Mouse (Mus musculus) hindbrain, embryonic 11.5 days (tissue): ENCODE data around the gene Kctd6. TPM values are rescaled to one million over a fixed set of nuclear protein-coding genes. Genes with fewer than 3 reads are reported as not detected.

ENCODE experiments used
- ATAC-seq: fragments of 200-750 bp; cut with Nextera tagmentation; 2 replicates; pipeline ENCODE4 v1.8.0; 2017; ENCODE audit warnings: mild to moderate bottlenecking, moderate TSS enrichment, moderate library complexity; ENCODE audit not compliant: low FRiP score
- DNase-seq: peaks from one replicate; pipeline ENCODE4 v3.0.0-alpha.2; 2015; ENCODE audit warnings: low spot score
- H3K27ac ChIP-seq: fragments of 300-500 bp; sonication (generic); 2 replicates; pipeline ENCODE4 v1.5.1; 2014; ENCODE audit warnings: mild to moderate bottlenecking, low read depth, low read length
- H3K27me3 ChIP-seq: fragments of 300-500 bp; sonication (generic); 2 replicates; pipeline ENCODE4 v1.6.1; 2014; ENCODE audit warnings: mild to moderate bottlenecking, low read length, moderate library complexity, mixed read lengths; ENCODE audit not compliant: control insufficient read depth, insufficient read depth
- H3K36me3 ChIP-seq: fragments of 300-500 bp; sonication (generic); 2 replicates; pipeline ENCODE4 v1.6.1; 2014; ENCODE audit warnings: mild to moderate bottlenecking, low read length, moderate library complexity, mixed read lengths; ENCODE audit not compliant: control insufficient read depth, insufficient read depth
- H3K4me1 ChIP-seq: fragments of 300-500 bp; sonication (generic); replicated peaks from 2 replicates; pipeline ENCODE4 v1.6.1; 2014; ENCODE audit warnings: low read length, mixed read lengths; ENCODE audit not compliant: control insufficient read depth, insufficient read depth
- H3K4me2 ChIP-seq: fragments of 300-500 bp; sonication (generic); replicated peaks from 2 replicates; pipeline ENCODE4 v1.6.1; 2014; ENCODE audit warnings: mild to moderate bottlenecking, low read depth, low read length
- H3K4me3 ChIP-seq: fragments of 300-500 bp; sonication (generic); 2 replicates; pipeline ENCODE4 v1.5.1; 2014; ENCODE audit warnings: low read depth, low read length
- H3K9ac ChIP-seq: fragments of 300-500 bp; sonication (generic); 2 replicates; pipeline ENCODE4 v1.6.1; 2014; ENCODE audit warnings: low read depth, low read length
- H3K9me3 ChIP-seq: fragments of 300-500 bp; sonication (generic); 2 replicates; pipeline ENCODE4 v1.6.1; 2016; ENCODE audit warnings: low read length; ENCODE audit not compliant: control insufficient read depth
- WGBS: fragments of 180-500 bp; shearing (Covaris S2); extraction: QIAGEN DNeasy Blood & Tissue Kit; methylation state at CpG from one replicate; pipeline ENCODE4 v1.1.7; 2014; 5-methylcytosine and 5-hydroxymethylcytosine counted together
- polyA plus RNA-seq: library from polyadenylated mRNA; unstranded; fragments of >200 nt; fragmentation: Nextera tagmentation; extraction: Ambion mirVana; gene quantifications from 2 replicates; pipeline ENCODE4 v1.2.1, GENCODE M21; 2014

Kctd6 gene
- polyA plus RNA-seq, 1 experiment from 2014 or later = 8.2 TPM

- Histone ChIP-seq H3K27me3 (peaks cover 12% of the 10 kb centered on the region; the same call in 1 of the 2 replicates), H3K4me3 (no peak overlapping the region), H3K4me2 (no peak overlapping the region), H3K9me3 (no peaks in the 10 kb centered on the region), H3K36me3 (no peaks in the 10 kb centered on the region), H3K27ac (no peak overlapping the region), H3K9ac (no peak overlapping the region), H3K4me1 (no peaks in the 10 kb centered on the region)
- ATAC-seq (no peak), DNase-seq (peak; percentile 46)
- WGBS = 3% methylated on average over 10 of the region's 10 CpGs
Observed at GRCm38 (mm10) chr14:8218730-8219380, 4.9 kb downstream of the Kctd6 start.

- Histone ChIP-seq H3K27me3 (peaks cover 12% of the 10 kb centered on the region; the same call in 1 of the 2 replicates), H3K9ac (no peak overlapping the region), H3K4me2 (no peak overlapping the region), H3K36me3 (no peaks in the 10 kb centered on the region), H3K9me3 (no peaks in the 10 kb centered on the region), H3K4me1 (no peaks in the 10 kb centered on the region), H3K4me3 (no peak overlapping the region), H3K27ac (no peak overlapping the region)
- 39% methylated on average over 11 of the region's 11 CpGs for WGBS
- DNase-seq (peak; percentile 6), ATAC-seq (no peak)
Observed at GRCm38 (mm10) chr14:8219876-8220275, 5.9 kb downstream of the Kctd6 start.

- H3K4me2 ChIP-seq = no peak overlapping the region
- H3K27me3 ChIP-seq = peaks cover 12% of the 10 kb centered on the region; the same call in 1 of the 2 replicates
- ATAC-seq (no peak), DNase-seq (peak; percentile 19)
- H3K9me3 ChIP-seq = no peaks in the 10 kb centered on the region
- no peak overlapping the region for H3K27ac ChIP-seq
- WGBS = 60% methylated on average over 7 of the region's 7 CpGs
- H3K4me3 ChIP-seq = no peak overlapping the region
- H3K9ac ChIP-seq = no peak overlapping the region
- no peaks in the 10 kb centered on the region for H3K4me1 ChIP-seq
- H3K36me3 ChIP-seq = no peaks in the 10 kb centered on the region
Observed at GRCm38 (mm10) chr14:8220306-8220705, 6.4 kb downstream of the Kctd6 start.

- WGBS = 90% methylated on average over 2 of the region's 2 CpGs
- ATAC-seq = no peak
- peaks cover 10% of the 10 kb centered on the region; the same call in 1 of the 2 replicates for H3K27me3 ChIP-seq
Observed at GRCm38 (mm10) chr14:8220912-8221311, 7.0 kb downstream of the Kctd6 start.

GRCm38 (mm10) chr14:8222561-8222960, 8.6 kb downstream of the Kctd6 start:
- H3K27ac ChIP-seq = no peak overlapping the region
- no peak overlapping the region for H3K4me2 ChIP-seq
- WGBS = 94% methylated on average over 16 of the region's 16 CpGs
- no peaks in the 10 kb centered on the region for H3K9me3 ChIP-seq
- H3K4me3 ChIP-seq = no peak overlapping the region
- no peaks in the 10 kb centered on the region for H3K36me3 ChIP-seq
- no peaks in the 10 kb centered on the region for H3K27me3 ChIP-seq
- no peak overlapping the region for H3K9ac ChIP-seq
- DNase-seq (no peak), ATAC-seq (no peak)
- no peaks in the 10 kb centered on the region for H3K4me1 ChIP-seq

More at GRCm38 (mm10) chr14:8220912-8221311, 7.0 kb downstream of the Kctd6 start:
- no peak for DNase-seq
- Histone ChIP-seq H3K4me3 (no peak overlapping the region), H3K4me2 (no peak overlapping the region), H3K9ac (no peak overlapping the region), H3K9me3 (no peaks in the 10 kb centered on the region), H3K36me3 (no peaks in the 10 kb centered on the region), H3K27ac (no peak overlapping the region), H3K4me1 (no peaks in the 10 kb centered on the region)

GRCm38 (mm10) chr14:8223506-8224293, 9.8 kb downstream of the Kctd6 start:
- Histone ChIP-seq H3K4me2 (no peak overlapping the region), H3K4me3 (no peak overlapping the region), H3K9me3 (no peaks in the 10 kb centered on the region), H3K27me3 (no peaks in the 10 kb centered on the region), H3K4me1 (no peaks in the 10 kb centered on the region), H3K27ac (no peak overlapping the region), H3K9ac (no peak overlapping the region), H3K36me3 (no peaks in the 10 kb centered on the region)
- no peak for ATAC-seq
- WGBS = 89% methylated on average over 10 of the region's 10 CpGs
- DNase-seq = no peak

GRCm38 (mm10) chr14:8224805-8225204, 10.9 kb downstream of the Kctd6 start:
- DNase-seq = no peak
- Histone ChIP-seq H3K4me1 (no peaks in the 10 kb centered on the region), H3K4me3 (no peak overlapping the region), H3K4me2 (no peak overlapping the region), H3K27me3 (no peaks in the 10 kb centered on the region), H3K9me3 (no peaks in the 10 kb centered on the region), H3K36me3 (no peaks in the 10 kb centered on the region), H3K9ac (no peak overlapping the region), H3K27ac (no peak overlapping the region)
- ATAC-seq = no peak
- WGBS = 86% methylated on average over 2 of the region's 2 CpGs

GRCm38 (mm10) chr14:8229367-8230019, 15.6 kb downstream of the Kctd6 start:
- WGBS = 87% methylated on average over 9 of the region's 9 CpGs
- ATAC-seq (no peak), DNase-seq (no peak)
- H3K27ac ChIP-seq = no peak overlapping the region
- no peak overlapping the region for H3K4me3 ChIP-seq
- H3K27me3 ChIP-seq = no peaks in the 10 kb centered on the region
- no peak overlapping the region for H3K9ac ChIP-seq
- no peaks in the 10 kb centered on the region for H3K36me3 ChIP-seq
- H3K9me3 ChIP-seq = no peaks in the 10 kb centered on the region
- H3K4me2 ChIP-seq = no peak overlapping the region
- no peaks in the 10 kb centered on the region for H3K4me1 ChIP-seq
